Mouse (Mus musculus) hindbrain, postnatal 0 days (tissue): ENCODE data around the gene Chka. TPM values are rescaled to one million over a fixed set of nuclear protein-coding genes. Genes with fewer than 3 reads are reported as not detected.
A peak's percentile ranks its signal among the peaks of the same experiment; 100 is the strongest.

Experiments used
- ATAC-seq: fragments of 200-750 bp; cut with Nextera tagmentation; 2 replicates; pipeline ENCODE4 v1.8.0; 2017; ENCODE audit warnings: mild to moderate bottlenecking, moderate TSS enrichment, moderate library complexity
- DNase-seq: peaks from one replicate; pipeline ENCODE4 v3.0.0-alpha.2; 2015; ENCODE audit warnings: low spot score
- H3K27ac ChIP-seq: fragments of 300-500 bp; sonication (generic); 2 replicates; pipeline ENCODE4 v1.5.1; 2014; ENCODE audit warnings: mild to moderate bottlenecking
- H3K27me3 ChIP-seq: fragments of 300-500 bp; sonication (generic); 2 replicates; pipeline ENCODE4 v1.6.1; 2014; ENCODE audit warnings: low read length, mixed read lengths; ENCODE audit not compliant: insufficient read depth
- H3K36me3 ChIP-seq: fragments of 300-500 bp; sonication (generic); 2 replicates; pipeline ENCODE4 v1.6.1; 2014; ENCODE audit warnings: low read length, mixed read lengths; ENCODE audit not compliant: insufficient read depth
- H3K4me1 ChIP-seq: fragments of 300-500 bp; sonication (generic); 2 replicates; pipeline ENCODE4 v1.6.1; 2014; ENCODE audit warnings: antibody characterized with exemption, low read length, mixed read lengths; ENCODE audit not compliant: insufficient read depth
- H3K4me2 ChIP-seq: fragments of 300-500 bp; sonication (generic); 2 replicates; pipeline ENCODE4 v1.6.1; 2014; ENCODE audit warnings: low read depth, mild to moderate bottlenecking, low read length, moderate library complexity, mixed read lengths
- H3K4me3 ChIP-seq: fragments of 300-500 bp; sonication (generic); 2 replicates; pipeline ENCODE4 v1.5.1; 2014; ENCODE audit warnings: low read length
- H3K9ac ChIP-seq: fragments of 300-500 bp; sonication (generic); replicated peaks from 2 replicates; pipeline ENCODE4 v1.6.1; 2014; ENCODE audit warnings: mild to moderate bottlenecking, low read length, moderate library complexity, mixed read lengths
- H3K9me3 ChIP-seq: fragments of 300-500 bp; sonication (generic); 2 replicates; pipeline ENCODE4 v1.6.1; 2016; ENCODE audit warnings: low read length, mixed read lengths
- CTCF ChIP-seq: IDR thresholded peaks from 2 replicates; pipeline ENCODE4 v1.5.1; 2016; ENCODE audit warnings: antibody characterized with exemption, control low read depth, low read depth
- WGBS: fragments of 180-500 bp; shearing (Covaris S2); extraction: QIAGEN DNeasy Blood & Tissue Kit; methylation state at CpG from one replicate; pipeline ENCODE4 v1.1.7; 2014; 5-methylcytosine and 5-hydroxymethylcytosine counted together
- polyA plus RNA-seq: library from polyadenylated mRNA; unstranded; fragments of >200 nt; fragmentation: Nextera tagmentation; extraction: Ambion mirVana; gene quantifications from 2 replicates; pipeline ENCODE4 v1.2.1, GENCODE M21; 2015
- total RNA-seq: library from RNA; depleted of rRNA; stranded (reverse); fragments of >200 nt; gene quantifications from 2 replicates; pipeline ENCODE4 v1.2.3, GENCODE M21; 2014

The Chka gene
- total and polyA plus RNA-seq, 2 experiments from 2014 or later: 53.9 to 68.9 TPM

GRCm38 (mm10) chr19:3880054-3880848, 28.7 kb downstream of the Chka start:
- ATAC-seq (no peak), DNase-seq (no peak)
- no peak overlapping the region for H3K4me2 ChIP-seq
- no peaks in the 10 kb centered on the region for H3K36me3 ChIP-seq
- no peak overlapping the region for H3K27ac ChIP-seq
- no peak overlapping the region for H3K9ac ChIP-seq
- no peak for TF ChIP-seq CTCF
- H3K9me3 ChIP-seq: no peaks in the 10 kb centered on the region
- no peaks in the 10 kb centered on the region for H3K27me3 ChIP-seq
- H3K4me3 ChIP-seq: no peak overlapping the region
- 90% methylated on average over 6 of the region's 6 CpGs for WGBS
- H3K4me1 ChIP-seq: no peaks in the 10 kb centered on the region

GRCm38 (mm10) chr19:3882214-3882613, 30.6 kb downstream of the Chka start:
- no peak overlapping the region for H3K4me3 ChIP-seq
- H3K4me2 ChIP-seq: no peak overlapping the region
- DNase-seq: no peak
- ATAC-seq: no peak
- H3K27me3 ChIP-seq: no peaks in the 10 kb centered on the region
- no peaks in the 10 kb centered on the region for H3K4me1 ChIP-seq
- H3K36me3 ChIP-seq: peaks cover 8% of the 10 kb centered on the region
- no peaks in the 10 kb centered on the region for H3K9me3 ChIP-seq
- no peak overlapping the region for H3K9ac ChIP-seq
- no peak overlapping the region for H3K27ac ChIP-seq
- TF ChIP-seq CTCF: no peak
- 61% methylated on average over 4 of the region's 4 CpGs for WGBS

GRCm38 (mm10) chr19:3884325-3884990, 32.9 kb downstream of the Chka start:
- ATAC-seq: no peak
- Histone ChIP-seq H3K27me3 (no peaks in the 10 kb centered on the region), H3K4me2 (no peak overlapping the region), H3K9me3 (no peaks in the 10 kb centered on the region), H3K4me1 (no peaks in the 10 kb centered on the region), H3K36me3 (peaks cover 19% of the 10 kb centered on the region), H3K4me3 (no peak overlapping the region), H3K27ac (no peak overlapping the region), H3K9ac (no peak overlapping the region)
- TF ChIP-seq CTCF: no peak
- WGBS: 60% methylated on average over 6 of the region's 6 CpGs
- no peak for DNase-seq

GRCm38 (mm10) chr19:3889096-3889495, 37.5 kb downstream of the Chka start:
- no peak for ATAC-seq
- no peaks in the 10 kb centered on the region for H3K27me3 ChIP-seq
- H3K27ac ChIP-seq: no peak overlapping the region
- no peaks in the 10 kb centered on the region for H3K4me1 ChIP-seq
- H3K4me3 ChIP-seq: no peak overlapping the region
- DNase-seq: no peak
- WGBS: 87% methylated on average over 5 of the region's 5 CpGs
- no peaks in the 10 kb centered on the region for H3K9me3 ChIP-seq
- peaks cover 52% of the 10 kb centered on the region for H3K36me3 ChIP-seq
- no peak overlapping the region for H3K4me2 ChIP-seq
- TF ChIP-seq CTCF: no peak
- H3K9ac ChIP-seq: no peak overlapping the region

DNA sequence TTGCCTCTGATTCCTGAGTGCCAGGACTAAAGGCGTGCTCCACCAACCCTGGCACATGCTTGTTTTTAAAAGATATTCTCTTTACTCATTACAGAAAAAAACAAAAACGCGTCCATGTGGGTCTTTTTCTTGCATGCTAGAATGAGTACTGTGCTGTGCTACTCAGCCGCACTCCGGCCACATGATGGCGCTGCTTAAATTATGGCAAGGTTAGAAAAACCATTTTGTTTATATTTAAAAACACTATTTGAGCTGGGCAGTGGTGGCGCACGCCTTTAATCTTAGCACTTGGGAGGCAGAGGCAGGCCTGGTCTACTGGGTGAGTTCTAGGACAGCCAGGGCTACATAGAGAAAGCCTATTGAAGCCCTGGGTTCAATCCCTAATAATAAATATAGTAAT, 38.6 kb downstream of the Chka start:
- no peak overlapping the region for H3K4me3 ChIP-seq
- H3K27me3 ChIP-seq: no peaks in the 10 kb centered on the region
- H3K4me2 ChIP-seq: no peak overlapping the region
- H3K9ac ChIP-seq: no peak overlapping the region
- no peaks in the 10 kb centered on the region for H3K9me3 ChIP-seq
- no peaks in the 10 kb centered on the region for H3K4me1 ChIP-seq
- H3K27ac ChIP-seq: no peak overlapping the region
- DNase-seq: peak; percentile 49
- H3K36me3 ChIP-seq: peaks cover 52% of the 10 kb centered on the region
- no peak for ATAC-seq
- peak; percentile 58 for TF ChIP-seq CTCF
- 83% methylated on average over 8 of the region's 8 CpGs for WGBS

GRCm38 (mm10) chr19:3893545-3894116, 42.1 kb downstream of the Chka start:
- WGBS: 83% methylated on average over 4 of the region's 4 CpGs
- no peak overlapping the region for H3K4me3 ChIP-seq
- H3K36me3 ChIP-seq: peaks cover 42% of the 10 kb centered on the region
- no peaks in the 10 kb centered on the region for H3K4me1 ChIP-seq
- no peaks in the 10 kb centered on the region for H3K27me3 ChIP-seq
- H3K27ac ChIP-seq: no peak overlapping the region
- no peak for DNase-seq
- no peak for ATAC-seq
- H3K9ac ChIP-seq: no peak overlapping the region
- H3K9me3 ChIP-seq: no peaks in the 10 kb centered on the region
- H3K4me2 ChIP-seq: no peak overlapping the region
- no peak for TF ChIP-seq CTCF
